Mouse (Mus musculus) mouse trophoblast stem cell (cell line): ENCODE data around the gene Syt9.
"Not testable (repeated sequence)": the region's sequence is repeated elsewhere in the genome, so short reads cannot be mapped to it uniquely, and the experiment has no call there.

Experiments used
- in situ Hi-C, 2 experiments: fragments of 300-500 bp; cut with MseI, MboI; formaldehyde crosslinking; loops; 2 replicates in 1 of 2; 3 replicates in 1 of 2; pipeline ENCODE4 v1.15.1; 2025

Gene Syt9

GRCm38 (mm10) chr7:107461699-107462440 lies 91.3 kb downstream of the Syt9 start:
- in situ Hi-C loops = no loop called here

DNA sequence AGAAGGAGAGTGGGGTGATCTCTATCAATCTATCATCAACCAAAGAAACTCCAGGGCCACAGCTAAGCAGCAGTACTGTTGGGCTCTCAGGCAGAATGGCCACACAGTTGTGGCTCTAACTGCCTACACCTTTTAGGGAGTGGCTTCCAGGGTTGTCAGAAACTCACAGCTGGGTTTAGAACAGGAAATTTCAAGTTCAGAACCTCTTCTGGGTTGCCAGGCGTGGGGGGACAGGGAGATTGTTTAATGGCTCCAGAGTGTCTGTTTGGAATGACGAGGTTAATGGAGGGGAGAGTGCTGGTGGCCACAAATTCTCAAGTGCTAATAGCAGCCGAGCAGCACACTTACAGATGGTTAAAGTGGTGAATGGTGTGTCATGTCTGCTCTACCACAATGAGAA lies 92.4 kb downstream of the Syt9 start:
- in situ Hi-C loops = no loop called here

DNA sequence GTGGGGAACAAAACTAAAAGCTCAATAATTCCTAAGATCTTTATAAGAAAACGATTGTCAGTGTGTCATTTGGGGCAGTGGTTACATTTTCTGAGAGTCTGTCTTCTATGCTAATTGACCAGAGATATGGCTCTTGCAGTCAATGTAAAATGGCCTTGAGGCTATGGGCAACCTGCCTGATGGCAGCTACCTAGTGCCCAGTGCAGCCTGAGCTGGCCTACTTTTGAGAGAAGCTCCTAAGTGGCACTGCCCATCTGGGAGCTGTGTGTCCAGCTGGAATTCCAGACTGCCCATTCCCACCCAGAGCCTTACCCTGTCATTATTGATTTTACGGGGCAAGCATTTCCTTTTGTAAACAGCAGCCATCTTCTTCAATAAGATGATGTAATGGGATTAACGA lies 94.6 kb downstream of the Syt9 start:
- in situ Hi-C loops = no loop called here

DNA sequence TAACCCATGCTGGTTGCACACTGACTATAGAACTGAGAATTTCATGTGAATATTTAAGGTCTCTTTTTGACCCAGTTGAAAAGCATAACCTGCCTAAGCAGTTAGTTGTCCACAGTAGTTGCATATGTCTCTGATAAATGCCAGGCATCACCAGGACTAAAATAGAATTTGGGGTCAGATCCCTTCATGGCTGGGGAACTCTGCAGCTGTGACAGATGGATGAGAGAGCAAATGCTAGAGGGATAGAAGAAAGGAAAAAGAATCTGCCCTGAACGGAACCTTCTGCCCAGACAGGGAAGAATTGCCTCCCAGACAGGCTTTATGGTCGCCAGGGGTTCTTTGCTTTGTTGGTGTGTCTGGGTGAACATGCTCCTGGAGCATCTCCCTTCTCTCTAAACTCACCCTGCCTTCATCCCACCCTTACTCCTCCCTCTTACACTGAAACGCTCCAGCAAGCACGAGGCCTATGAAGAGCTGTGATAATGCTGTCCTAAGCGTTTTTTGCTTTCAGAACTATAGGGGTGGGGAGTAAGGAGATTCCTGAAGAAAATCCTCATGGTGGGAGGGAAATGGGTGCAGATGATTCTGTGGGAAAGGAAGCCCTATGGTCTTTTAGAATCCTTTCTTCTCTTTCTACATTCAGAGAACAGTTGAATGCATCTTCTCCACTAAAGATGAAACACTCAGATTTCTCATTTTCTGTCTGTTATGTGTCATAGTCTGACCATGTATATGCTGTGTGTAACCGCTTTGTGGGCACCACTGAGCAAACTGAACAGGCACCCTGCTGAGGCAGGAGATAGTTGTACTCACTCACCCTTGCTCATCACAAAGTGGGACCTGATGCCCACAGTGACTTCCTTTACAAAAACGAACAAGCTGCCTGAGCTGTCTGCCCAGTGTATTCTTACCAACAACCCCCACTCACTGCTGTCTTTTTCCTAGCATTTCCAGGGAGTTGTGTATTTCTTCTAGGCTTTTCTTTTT lies 108.7 kb downstream of the Syt9 start:
- in situ Hi-C loops = no loop called here

DNA sequence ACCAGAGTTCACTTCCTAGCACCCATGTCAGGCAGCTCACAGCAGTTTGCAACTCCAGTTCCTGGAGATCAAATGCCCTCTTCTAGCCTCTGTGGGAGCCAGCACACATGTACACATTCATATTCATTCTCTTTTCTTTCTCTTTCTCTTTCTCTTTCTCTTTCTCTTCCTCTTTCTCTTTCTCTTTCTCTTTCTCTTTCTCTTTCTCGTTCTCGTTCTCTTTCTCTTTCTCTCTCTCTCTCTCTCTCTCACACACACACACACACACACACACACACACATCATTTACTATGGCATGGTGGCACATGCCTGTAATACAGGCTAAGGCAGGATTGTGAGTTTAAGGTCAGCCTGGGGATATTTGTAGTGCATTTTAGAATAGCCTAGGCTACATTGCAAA lies 115.2 kb downstream of the Syt9 start:
- in situ Hi-C loops = not testable (repeated sequence)

DNA sequence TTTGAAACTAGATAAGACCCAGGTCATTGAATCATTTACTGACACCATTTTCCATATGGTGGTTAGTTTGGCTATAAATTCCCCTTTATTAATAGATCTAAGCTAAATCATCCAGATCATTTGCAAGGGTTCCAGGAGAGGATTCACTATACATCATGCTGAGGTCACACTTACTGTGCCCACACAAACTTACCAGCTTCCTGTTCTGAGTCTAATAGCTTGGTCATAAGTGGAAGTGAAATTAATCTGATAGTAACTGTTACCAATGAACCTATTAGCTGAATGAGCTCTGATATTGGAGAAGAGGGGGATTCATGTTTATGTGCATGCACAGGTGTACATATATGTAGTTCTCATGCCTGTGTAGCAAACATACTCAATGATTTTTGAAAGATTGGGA lies 124.9 kb downstream of the Syt9 start:
- in situ Hi-C loops = no loop called here

- in situ Hi-C loops = no loop called here
These were observed 126.4 kb downstream of the Syt9 start for GRCm38 (mm10) chr7:107496923-107497322.

DNA sequence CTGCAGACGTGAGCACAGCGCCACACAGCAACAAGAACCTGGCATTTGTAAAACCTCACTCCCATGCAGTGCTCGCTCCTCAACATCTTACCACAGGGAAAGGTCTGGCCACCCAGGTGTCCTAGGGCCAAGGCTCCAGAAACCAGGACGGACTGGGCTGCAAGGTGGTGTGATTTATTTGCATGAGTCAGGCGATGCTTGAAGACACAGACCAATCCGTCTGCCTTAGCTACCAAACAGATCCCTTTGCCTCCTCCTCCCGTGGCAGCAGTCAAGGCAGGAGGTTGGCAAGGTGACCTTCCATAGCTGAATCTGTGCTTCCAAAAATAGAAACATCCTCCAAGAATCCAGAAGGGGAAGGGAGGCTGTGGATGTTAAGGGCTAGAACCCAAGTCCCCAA lies 130.1 kb downstream of the Syt9 start:
- in situ Hi-C loops = no loop called here

DNA sequence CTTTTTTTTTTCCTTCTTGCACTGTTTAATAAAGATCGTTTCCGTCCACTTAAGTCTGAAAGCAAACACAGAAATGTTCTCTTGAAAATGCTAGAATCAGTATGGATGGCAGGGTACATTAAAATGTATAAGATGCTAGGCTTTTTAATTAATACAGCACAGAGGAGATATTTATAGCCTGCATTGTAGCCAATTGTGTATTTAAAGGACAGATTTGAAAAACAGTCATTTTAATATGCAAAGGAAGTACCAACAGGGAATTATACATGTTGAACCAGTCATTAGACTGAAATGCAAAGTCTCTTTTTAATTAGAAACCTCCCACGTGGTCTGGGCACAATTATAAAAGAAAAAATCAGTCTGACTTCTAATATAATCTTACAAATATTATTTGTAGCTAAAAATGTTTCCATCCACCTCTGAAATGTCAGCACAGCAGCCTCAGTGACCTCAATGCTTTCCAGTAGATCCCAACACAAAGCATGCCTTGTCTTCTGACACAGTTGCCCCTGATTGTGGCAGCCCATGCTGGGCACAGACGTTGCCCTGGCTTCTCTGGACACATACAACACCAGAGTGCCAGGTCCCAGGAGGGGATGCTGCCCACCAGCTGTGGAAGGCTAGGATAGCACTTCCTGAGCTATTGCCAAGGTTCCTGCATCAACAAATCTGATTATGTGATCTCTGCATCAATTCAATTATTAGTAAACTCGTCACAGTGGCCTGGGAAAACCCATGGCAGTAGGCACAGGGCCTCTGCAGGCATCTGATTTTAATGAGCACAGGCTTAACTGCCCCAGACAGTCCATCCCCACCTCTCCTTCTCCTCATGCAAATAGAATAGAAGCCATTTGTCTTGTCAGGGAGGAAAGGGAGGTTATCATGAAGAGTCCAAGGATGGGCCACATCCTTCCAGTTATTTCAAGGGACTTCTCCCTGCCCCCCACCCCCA lies 134.5 kb downstream of the Syt9 start:
- in situ Hi-C loops = no loop called here

- in situ Hi-C loops = no loop called here
These were observed 137.4 kb downstream of the Syt9 start for GRCm38 (mm10) chr7:107507920-107508319.

DNA sequence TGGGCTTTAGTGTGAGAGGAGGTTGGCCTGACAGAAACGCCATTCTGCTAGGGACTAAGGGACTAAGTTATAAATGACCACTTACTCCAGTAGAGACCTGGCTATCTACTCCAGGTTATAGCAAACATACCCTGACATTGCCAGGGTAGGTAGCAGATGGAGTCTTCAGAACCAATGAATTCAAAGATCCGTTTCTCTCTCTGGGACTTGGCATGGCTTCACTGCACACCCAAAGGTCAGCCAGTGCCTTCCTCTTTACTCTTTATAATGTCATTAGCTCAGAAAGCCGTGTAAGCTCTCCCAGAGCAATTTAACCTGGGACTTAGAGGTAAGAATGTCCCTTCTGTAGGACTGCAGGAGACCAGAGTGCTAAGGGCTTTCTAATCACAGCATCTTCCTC lies 139.2 kb downstream of the Syt9 start:
- in situ Hi-C loops = no loop called here

DNA sequence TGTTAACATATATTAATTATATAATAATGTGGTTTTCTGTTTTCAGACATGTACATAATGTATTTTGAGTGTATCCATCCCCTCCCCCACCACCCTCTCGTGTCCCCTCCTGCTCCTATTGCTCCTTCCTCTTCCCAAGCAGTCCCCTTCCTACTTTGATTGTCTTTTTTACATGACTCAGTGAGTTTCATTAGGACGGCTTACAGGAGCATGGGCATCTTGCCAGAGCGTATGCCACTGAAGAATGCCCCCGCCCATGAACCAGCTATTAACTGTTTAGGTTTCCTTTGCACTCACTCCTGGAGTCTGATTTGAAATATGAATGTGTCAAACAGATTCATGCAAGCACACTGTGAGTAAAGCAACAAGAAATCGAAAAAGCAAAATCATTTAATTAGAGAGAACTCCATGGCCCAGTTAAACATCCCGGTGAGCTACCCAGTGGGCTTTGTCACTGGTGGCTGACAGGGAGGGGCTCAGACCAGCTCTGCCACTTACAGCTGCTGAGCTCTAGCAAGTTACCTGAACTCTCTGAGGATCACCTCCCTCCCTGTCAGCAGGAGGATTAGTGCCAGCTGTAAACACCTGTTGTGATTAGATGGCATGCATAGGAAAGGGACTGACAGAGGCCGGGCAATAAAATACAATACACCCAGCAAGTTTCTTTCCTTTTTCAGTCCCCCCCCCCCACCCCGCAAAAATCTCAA lies 146.3 kb downstream of the Syt9 start:
- in situ Hi-C loops = no loop called here

DNA sequence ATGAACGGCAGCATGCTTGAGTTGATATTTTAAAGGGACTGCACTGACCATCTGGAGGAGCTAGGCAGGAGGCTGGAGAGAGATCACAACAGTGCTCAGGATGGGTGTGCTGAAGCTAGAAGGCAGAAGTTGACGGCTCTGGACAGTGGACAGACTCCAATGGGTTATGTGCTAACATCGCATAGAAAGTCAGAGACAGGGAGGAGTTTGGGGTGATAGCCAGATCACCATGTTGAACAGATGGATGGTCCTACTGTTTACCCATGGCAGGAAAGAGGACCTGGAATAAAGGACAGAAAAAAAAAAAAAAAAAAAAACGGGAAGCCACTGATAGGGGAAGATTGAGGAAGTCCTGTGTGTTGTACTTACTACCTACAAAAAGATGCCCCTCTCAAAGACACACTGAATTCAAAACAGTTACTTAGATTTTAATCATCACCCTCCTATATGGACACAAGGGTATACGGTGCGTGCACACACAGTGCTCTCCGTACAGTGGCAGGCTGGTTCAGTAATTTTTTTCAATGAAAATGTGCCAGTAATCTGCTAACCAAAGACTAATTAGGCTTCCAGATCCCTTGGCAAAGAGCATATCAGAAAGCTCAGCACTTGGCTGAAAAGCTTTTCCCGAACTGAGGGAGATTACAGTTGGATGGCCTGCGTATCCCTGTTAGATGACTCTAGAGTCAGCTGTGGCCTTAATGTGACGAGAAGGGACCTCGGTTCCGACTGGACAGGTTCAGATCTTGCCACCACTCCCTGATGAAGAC lies 148.9 kb downstream of the Syt9 start:
- in situ Hi-C loops = loop anchor here in 1 of 2 experiments (10.0 kb wide), 1 partner anchor 305 kb away; no protein-coding TSS in a partner anchor

DNA sequence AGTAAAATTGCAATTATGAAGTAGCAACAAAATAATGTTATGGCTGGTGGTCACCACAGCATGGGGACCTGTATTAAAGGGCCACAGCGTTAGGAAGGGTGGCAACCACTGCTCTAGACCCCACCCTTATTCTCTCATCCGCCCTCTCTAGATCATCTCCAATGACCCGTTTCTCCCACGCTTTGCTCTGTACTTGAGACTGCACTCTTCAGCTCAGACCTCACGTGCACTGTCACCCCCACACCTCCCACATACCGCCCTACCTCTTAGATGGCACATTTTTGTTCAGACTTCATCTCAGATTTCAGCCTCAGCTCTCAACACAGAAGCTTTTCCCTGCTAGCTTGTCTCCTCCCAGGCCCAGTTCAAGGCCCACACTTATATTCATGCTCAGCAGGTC lies 150.9 kb downstream of the Syt9 start:
- in situ Hi-C loops = loop anchor here in 1 of 2 experiments (10.0 kb wide), 1 partner anchor 307 kb away; no protein-coding TSS in a partner anchor

DNA sequence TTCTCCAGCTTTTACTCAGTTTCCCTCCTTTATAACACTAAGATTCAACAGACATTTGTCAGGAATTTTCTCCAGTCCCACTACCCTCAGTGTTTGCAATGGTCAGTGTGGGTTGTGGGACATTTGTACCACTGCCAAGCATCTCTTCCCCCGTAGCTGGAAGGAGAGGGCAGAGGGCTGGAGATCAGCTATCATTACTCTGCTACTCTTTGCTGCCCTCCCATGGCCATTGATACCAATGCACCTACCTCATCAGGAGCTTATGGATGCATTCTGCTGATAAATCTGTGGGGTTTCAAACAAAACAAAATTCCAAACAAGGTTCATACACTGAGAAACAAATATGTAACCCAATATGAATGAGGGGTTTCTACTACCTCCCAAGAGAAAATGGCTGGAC lies 155.8 kb downstream of the Syt9 start:
- in situ Hi-C loops = loop anchor here (5.0 to 10.0 kb wide), 2 partner anchors 309 to 311 kb away; no protein-coding TSS in a partner anchor

- in situ Hi-C loops = loop anchor here (5.0 to 10.0 kb wide), 2 partner anchors 311 to 313 kb away; no protein-coding TSS in a partner anchor
These were observed 157.7 kb downstream of the Syt9 start for GRCm38 (mm10) chr7:107528169-107528772.

DNA sequence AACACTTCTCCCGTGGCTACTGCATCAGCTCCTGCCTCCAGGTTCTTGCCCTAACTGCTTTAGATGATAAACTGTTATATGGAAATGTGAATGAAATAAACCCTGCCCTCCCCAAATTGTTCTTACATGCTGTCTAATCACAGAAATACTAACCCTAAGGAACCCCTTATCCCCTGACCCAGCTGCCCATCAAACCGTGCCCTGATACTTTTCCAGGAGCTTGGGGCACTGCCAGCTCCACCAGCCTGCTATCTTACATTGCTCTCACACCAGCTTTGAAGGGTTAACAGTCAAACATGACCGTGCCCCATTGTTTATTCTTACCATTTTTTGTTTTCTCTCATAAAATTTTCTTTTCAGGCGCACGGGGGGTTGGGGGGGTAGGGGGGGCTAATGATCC lies 158.8 kb downstream of the Syt9 start:
- in situ Hi-C loops = loop anchor here (5.0 to 10.0 kb wide), 2 partner anchors 312 to 315 kb away; no protein-coding TSS in a partner anchor

DNA sequence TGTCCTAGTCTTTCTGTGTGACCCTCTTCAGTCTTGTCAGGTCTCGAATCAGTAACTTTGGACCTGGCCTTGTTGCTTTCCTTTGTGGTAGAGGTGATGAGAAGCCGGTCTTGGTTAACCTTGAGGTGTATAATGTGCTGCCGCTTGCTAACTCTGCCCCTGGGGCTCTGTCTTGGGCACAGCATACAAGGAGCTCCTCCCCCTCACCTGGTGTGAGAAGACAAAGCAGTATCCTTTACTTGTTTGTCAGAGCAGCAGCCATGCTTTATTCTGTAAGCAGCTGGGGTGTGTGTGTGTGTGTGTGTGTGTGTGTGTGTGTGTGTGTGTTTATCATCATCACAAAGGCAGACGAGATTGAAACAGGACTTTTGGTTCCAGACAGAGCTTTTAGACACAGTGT lies 164.8 kb downstream of the Syt9 start:
- in situ Hi-C loops = no loop called here

GRCm38 (mm10) chr7:107536516-107536915 lies 166.0 kb downstream of the Syt9 start:
- in situ Hi-C loops = no loop called here
